Mouse (Mus musculus) stomach, embryonic 14.5 days (tissue): ENCODE results near the gene Jph3. TPM values are rescaled to one million over a fixed set of nuclear protein-coding genes. Genes with fewer than 3 reads are reported as not detected.

Experiments
- ATAC-seq: fragments of 200-750 bp; cut with Nextera tagmentation; 2 replicates; pipeline ENCODE4 v1.8.0; 2017; ENCODE audit warnings: low read depth, moderate TSS enrichment; ENCODE audit not compliant: insufficient number of reproducible peaks, insufficient read depth, low FRiP score
- H3K27ac ChIP-seq: fragments of 300-500 bp; sonication (generic); 2 replicates; pipeline ENCODE4 v1.5.1; 2014; ENCODE audit warnings: mild to moderate bottlenecking, low read length, moderate library complexity, mixed read lengths
- H3K27me3 ChIP-seq: fragments of 300-500 bp; sonication (generic); 2 replicates; pipeline ENCODE4 v1.6.1; 2014; ENCODE audit warnings: low read length, control low read depth, mixed read lengths; ENCODE audit not compliant: control insufficient read depth, insufficient read depth
- H3K36me3 ChIP-seq: fragments of 300-500 bp; sonication (generic); 2 replicates; pipeline ENCODE4 v1.6.1; 2014; ENCODE audit warnings: mild to moderate bottlenecking, control low read depth, low read length, moderate library complexity, mixed read lengths; ENCODE audit not compliant: control insufficient read depth, insufficient read depth
- H3K4me1 ChIP-seq: fragments of 300-500 bp; sonication (generic); 2 replicates; pipeline ENCODE4 v1.6.1; 2014; ENCODE audit warnings: low read length, control low read depth, mixed read lengths; ENCODE audit not compliant: control insufficient read depth, insufficient read depth
- H3K4me2 ChIP-seq: fragments of 300-500 bp; sonication (generic); replicated peaks from 2 replicates; pipeline ENCODE4 v1.6.1; 2014; ENCODE audit warnings: low read depth, low read length, control low read depth
- H3K4me3 ChIP-seq: fragments of 300-500 bp; sonication (generic); 2 replicates; pipeline ENCODE4 v1.5.1; 2014; ENCODE audit warnings: low read depth, low read length, control low read depth
- H3K9ac ChIP-seq: fragments of 300-500 bp; sonication (generic); replicated peaks from 2 replicates; pipeline ENCODE4 v1.6.1; 2014; ENCODE audit warnings: low read depth, mild to moderate bottlenecking, control low read depth, low read length, moderate library complexity, mixed read lengths
- H3K9me3 ChIP-seq: fragments of 300-500 bp; sonication (generic); 2 replicates; pipeline ENCODE4 v1.6.1; 2016; ENCODE audit warnings: low read depth, low read length, control low read depth; ENCODE audit not compliant: control insufficient read depth
- whole genome bisulfite sequencing: fragments of 180-500 bp; shearing (Covaris S2); extraction: QIAGEN DNeasy Blood & Tissue Kit; methylation state at CpG from one replicate; pipeline ENCODE4 v1.1.7; 2014; 5-methylcytosine and 5-hydroxymethylcytosine counted together
- polyA plus RNA-seq: library from polyadenylated mRNA; unstranded; fragments of >200 nt; fragmentation: Nextera tagmentation; extraction: Ambion mirVana; gene quantifications from 2 replicates; pipeline ENCODE4 v1.2.1, GENCODE M21; 2014

Jph3 gene
- polyA plus RNA-seq, 1 experiment from 2014 or later = 3.6 TPM

DNA sequence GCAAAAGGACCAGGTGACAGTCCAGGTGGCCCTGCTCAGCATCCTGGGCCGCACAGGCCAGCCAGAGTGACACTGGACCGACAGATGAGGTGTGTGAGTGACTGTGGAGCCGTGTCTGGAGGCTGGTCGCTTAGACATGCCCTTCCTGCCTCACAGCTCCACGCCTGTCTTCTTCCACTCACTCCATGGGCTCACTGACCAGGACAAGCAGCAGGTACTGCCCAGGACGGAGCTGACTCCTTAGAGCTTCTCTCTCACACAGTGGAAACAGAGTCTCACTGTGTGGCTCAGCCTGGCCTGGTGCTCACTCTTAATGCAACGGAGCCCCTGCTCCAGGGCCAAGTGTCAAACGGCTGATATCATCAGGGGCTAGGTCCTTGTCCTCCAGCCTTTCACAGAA lies 66.0 kb downstream of the Jph3 start:
- ATAC-seq = no peak
- no peak overlapping the region for H3K9ac ChIP-seq
- no peak overlapping the region for H3K4me3 ChIP-seq
- no peak overlapping the region for H3K27ac ChIP-seq
- no peaks in the 10 kb centered on the region for H3K4me1 ChIP-seq
- H3K27me3 ChIP-seq = no peaks in the 10 kb centered on the region
- H3K4me2 ChIP-seq = no peak overlapping the region
- 89% methylated on average over 8 of the region's 8 CpGs for WGBS
- peaks cover 21% of the 10 kb centered on the region for H3K36me3 ChIP-seq
- H3K9me3 ChIP-seq = no peaks in the 10 kb centered on the region

DNA sequence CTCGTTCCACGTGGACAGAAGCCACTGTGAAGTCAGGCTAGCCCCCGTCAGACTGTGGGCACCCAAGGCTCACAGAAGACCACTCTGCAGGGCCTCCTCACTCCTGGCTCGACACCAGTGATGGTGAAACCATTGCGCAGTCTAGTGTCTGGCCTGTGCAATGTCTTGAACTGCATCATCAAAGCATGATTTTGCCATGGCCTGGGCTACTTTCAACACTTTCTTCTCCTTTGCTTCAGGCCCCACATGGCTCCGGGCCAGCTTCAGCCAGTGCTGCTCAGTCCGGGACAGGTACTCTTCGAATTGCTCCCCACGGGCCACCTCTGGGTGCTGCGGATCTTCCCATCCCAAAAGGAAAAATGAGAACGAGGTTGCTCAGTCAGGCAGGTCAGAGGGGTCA lies 67.0 kb downstream of the Jph3 start:
- WGBS = 93% methylated on average over 11 of the region's 11 CpGs

DNA sequence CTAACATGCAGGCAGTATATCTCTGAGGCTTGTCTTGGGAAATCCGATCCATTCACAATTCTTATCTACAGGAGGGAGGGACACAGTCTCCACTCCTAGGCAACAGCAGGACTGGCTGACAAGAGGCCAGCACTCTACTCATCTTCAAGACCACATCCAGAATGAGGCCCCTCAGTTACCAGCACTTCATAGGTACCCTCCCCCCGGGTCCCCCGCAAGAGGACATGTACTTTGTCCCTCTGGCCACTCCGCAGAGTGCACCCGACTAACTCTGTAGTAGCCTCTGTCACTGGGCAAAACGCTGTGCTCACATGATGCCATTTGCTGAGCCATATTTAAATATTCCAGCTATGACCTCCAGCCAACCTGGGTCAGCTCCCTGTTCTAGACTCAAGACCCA lies 69.0 kb downstream of the Jph3 start:
- H3K9me3 ChIP-seq = no peaks in the 10 kb centered on the region
- H3K9ac ChIP-seq = no peak overlapping the region
- 83% methylated on average over 6 of the region's 6 CpGs for WGBS
- peaks cover 24% of the 10 kb centered on the region for H3K36me3 ChIP-seq
- H3K4me1 ChIP-seq = no peaks in the 10 kb centered on the region
- no peak overlapping the region for H3K4me3 ChIP-seq
- no peak for ATAC-seq
- no peaks in the 10 kb centered on the region for H3K27me3 ChIP-seq
- no peak overlapping the region for H3K27ac ChIP-seq
- no peak overlapping the region for H3K4me2 ChIP-seq

More for the DNA sequence above, 67.0 kb downstream of the Jph3 start:
- no peak for ATAC-seq
- Histone ChIP-seq H3K4me3 (no peak overlapping the region), H3K27me3 (no peaks in the 10 kb centered on the region), H3K36me3 (peaks cover 22% of the 10 kb centered on the region), H3K9ac (no peak overlapping the region), H3K4me1 (no peaks in the 10 kb centered on the region), H3K4me2 (no peak overlapping the region), H3K27ac (no peak overlapping the region), H3K9me3 (no peaks in the 10 kb centered on the region)

DNA sequence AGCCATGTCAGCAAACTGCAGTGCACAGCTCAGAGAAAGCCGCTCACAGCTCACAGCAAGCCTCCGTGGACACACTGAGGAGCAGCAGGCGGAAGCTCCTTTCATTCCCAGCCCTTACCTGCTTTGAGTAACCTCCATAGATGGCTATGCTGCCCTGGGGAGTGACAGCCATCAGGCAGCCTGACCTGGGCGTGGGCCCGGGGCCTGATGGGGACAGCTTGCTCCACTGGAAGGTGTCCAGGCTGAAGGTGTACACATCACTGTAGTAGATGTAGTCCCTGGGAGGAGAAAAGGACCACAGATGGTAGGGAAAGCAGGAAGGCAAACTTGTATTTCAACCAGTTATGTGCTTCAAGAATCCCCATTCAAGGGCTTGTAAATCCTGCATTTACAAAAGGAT lies 75.4 kb downstream of the Jph3 start:
- H3K27ac ChIP-seq = no peak overlapping the region
- peaks cover 28% of the 10 kb centered on the region for H3K36me3 ChIP-seq
- no peak overlapping the region for H3K9ac ChIP-seq
- H3K27me3 ChIP-seq = no peaks in the 10 kb centered on the region
- ATAC-seq = no peak
- no peak overlapping the region for H3K4me3 ChIP-seq
- H3K4me1 ChIP-seq = no peaks in the 10 kb centered on the region
- H3K9me3 ChIP-seq = no peaks in the 10 kb centered on the region
- no peak overlapping the region for H3K4me2 ChIP-seq
- 96% methylated on average over 5 of the region's 5 CpGs for WGBS

DNA sequence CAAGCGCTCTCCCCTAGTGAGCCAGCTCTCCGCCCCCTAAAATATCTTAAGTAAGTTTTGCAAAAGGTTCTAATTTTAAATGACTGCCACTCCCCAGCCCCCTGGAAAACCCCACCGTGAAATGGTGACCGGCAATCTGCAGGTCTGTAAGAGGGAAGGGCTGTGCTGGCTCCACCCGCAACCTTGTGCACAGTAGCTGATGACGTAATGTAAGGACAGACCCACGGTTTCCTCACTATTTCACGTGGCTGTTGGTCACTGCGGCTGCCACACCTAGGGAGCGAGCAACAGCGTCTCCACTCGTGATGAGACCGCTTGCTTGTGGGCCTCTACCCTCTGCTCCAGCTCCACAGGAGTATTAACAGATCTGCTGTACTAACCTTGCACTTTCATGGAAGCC lies 76.7 kb downstream of the Jph3 start:
- H3K4me2 ChIP-seq = no peak overlapping the region
- 86% methylated on average over 13 of the region's 13 CpGs for WGBS
- ATAC-seq = no peak
- H3K4me3 ChIP-seq = no peak overlapping the region
- no peaks in the 10 kb centered on the region for H3K9me3 ChIP-seq
- no peaks in the 10 kb centered on the region for H3K4me1 ChIP-seq
- no peak overlapping the region for H3K9ac ChIP-seq
- H3K27me3 ChIP-seq = no peaks in the 10 kb centered on the region
- no peak overlapping the region for H3K27ac ChIP-seq
- peaks cover 28% of the 10 kb centered on the region for H3K36me3 ChIP-seq

DNA sequence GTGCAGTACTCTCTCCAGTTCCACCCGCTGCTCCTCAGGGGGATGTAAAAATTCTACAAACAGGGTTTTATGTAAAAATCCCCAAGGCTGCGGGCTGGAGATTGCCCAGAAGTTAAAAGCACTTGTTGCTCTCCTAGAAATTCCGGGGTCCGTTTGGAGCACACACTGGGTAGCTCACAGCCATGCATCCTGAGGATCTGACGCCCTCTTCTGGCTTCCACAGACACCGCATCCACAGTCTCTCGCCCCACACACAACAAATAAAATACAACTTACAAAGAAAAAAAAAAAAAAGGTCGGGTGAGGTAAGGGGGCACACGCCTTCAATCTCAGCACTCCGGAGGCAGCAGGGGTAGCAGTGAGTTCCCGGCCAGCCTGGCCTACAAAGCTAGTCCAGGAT lies 78.6 kb downstream of the Jph3 start:
- Histone ChIP-seq H3K27ac (no peak overlapping the region), H3K4me3 (no peak overlapping the region), H3K4me2 (no peak overlapping the region), H3K9me3 (no peaks in the 10 kb centered on the region), H3K27me3 (no peaks in the 10 kb centered on the region), H3K36me3 (peaks cover 36% of the 10 kb centered on the region), H3K4me1 (no peaks in the 10 kb centered on the region), H3K9ac (no peak overlapping the region)
- 77% methylated on average over 11 of the region's 11 CpGs for WGBS
- no peak for ATAC-seq

DNA sequence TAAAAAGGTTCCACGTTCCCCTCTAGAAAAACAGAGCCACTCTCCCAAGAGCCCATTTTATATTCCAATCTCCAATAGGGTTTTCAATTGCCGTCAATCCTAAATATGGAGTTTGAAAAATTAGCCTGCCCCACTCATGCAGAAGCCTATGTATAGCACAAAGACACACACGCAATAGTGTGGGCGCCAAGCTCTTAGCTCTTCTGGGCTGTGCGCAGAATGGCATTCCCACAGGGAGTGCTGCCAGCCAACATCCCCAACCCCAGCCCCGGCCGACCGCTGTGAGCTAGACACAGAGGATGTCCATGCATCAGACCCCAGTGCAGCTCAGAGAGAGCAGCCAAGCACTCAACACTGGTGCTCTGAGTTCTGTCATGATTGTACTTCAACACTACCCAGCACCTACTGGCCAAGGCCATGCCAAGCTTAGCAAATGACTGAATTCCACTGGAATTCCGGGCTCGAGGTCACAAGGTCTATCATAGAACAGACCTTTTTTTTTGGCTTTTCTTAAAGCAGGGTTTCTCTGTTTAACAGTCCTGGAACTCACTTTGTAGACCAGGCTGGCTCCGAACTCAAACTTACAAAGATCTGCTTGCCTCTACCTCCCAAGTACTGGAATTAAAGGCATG lies 80.2 kb downstream of the Jph3 start:
- Histone ChIP-seq H3K27ac (no peak overlapping the region), H3K9me3 (no peaks in the 10 kb centered on the region), H3K9ac (no peak overlapping the region), H3K4me1 (no peaks in the 10 kb centered on the region), H3K36me3 (peaks cover 27% of the 10 kb centered on the region), H3K27me3 (no peaks in the 10 kb centered on the region), H3K4me3 (no peak overlapping the region), H3K4me2 (no peak overlapping the region)
- 94% methylated on average over 11 of the region's 11 CpGs for WGBS
- ATAC-seq = no peak

DNA sequence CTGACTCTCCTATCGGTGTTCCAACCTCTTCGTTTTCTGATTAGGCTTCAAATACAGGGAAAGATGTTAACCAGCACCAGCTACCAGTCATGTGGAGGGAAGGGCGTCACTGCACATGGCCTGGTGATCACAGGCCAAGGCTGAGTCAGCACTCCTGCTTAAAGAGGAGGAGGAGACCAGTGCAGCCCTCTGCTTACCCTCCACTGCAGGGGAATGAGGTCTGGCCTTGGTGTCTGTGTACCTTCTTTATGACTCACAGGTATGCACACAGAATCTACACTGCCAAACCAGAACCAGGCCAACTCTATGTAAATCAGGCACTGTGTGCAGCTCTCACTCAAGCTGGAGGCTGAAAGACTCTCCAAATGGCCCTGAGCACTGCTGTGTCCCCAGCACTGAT lies 82.1 kb downstream of the Jph3 start:
- no peaks in the 10 kb centered on the region for H3K9me3 ChIP-seq
- WGBS = 90% methylated on average over 3 of the region's 3 CpGs
- H3K4me1 ChIP-seq = no peaks in the 10 kb centered on the region
- no peak overlapping the region for H3K9ac ChIP-seq
- no peak overlapping the region for H3K27ac ChIP-seq
- no peak for ATAC-seq
- no peak overlapping the region for H3K4me3 ChIP-seq
- peaks cover 11% of the 10 kb centered on the region; the same call in 1 of the 2 replicates for H3K36me3 ChIP-seq
- no peak overlapping the region for H3K4me2 ChIP-seq
- H3K27me3 ChIP-seq = no peaks in the 10 kb centered on the region

DNA sequence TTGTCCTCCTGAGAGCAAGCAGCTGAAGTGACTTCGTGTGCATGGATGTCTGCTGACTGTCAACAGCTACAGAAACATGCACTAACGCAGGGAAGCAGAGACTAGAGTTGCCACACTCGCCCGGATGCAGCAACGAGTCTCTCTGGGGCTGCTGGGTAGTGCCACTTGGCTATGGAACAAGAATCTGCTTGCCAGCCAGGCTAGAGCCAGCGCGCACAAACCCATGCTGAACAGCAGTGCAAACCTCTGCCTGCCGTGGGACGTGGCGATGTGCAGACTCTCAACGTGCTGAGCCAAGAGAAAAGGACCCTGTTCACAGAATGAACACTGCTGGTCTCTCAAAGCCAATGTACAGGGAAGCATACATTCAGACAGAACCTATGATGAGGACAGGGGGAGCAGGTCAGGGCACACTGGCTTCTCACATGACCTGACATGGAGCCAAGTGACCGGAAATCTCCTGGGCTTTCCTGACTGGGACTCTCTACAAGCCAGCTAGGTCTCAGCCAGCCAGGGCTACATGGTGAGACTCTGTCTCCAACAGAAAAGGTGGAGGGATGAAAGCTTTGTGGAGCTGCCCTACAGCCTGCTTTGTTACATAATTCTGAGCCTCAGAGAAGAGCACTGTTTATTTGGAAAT lies 82.6 kb downstream of the Jph3 start:
- no peaks in the 10 kb centered on the region for H3K27me3 ChIP-seq
- H3K9me3 ChIP-seq = no peaks in the 10 kb centered on the region
- H3K27ac ChIP-seq = no peak overlapping the region
- H3K4me2 ChIP-seq = no peak overlapping the region
- H3K4me1 ChIP-seq = no peaks in the 10 kb centered on the region
- no peak for ATAC-seq
- H3K4me3 ChIP-seq = no peak overlapping the region
- H3K9ac ChIP-seq = no peak overlapping the region
- H3K36me3 ChIP-seq = peaks cover 12% of the 10 kb centered on the region; the same call in 1 of the 2 replicates
- WGBS = 91% methylated on average over 12 of the region's 12 CpGs
